Mouse (Mus musculus) CD4-positive, CD25-positive, alpha-beta regulatory T cell, adult 2 months (primary cell): ENCODE results near the gene Efhd2.

ENCODE experiments used
- DNase-seq: peaks from one replicate; pipeline ENCODE4 v3.0.0-alpha.2; 2012; ENCODE audit warnings: low read depth, low spot score

Gene Efhd2

GRCm38 (mm10) chr4:141809850-141810464 lies 64.8 kb downstream of the Efhd2 start:
- peak; percentile 71 for DNase-seq
